Mouse (Mus musculus) adrenal gland, adult (tissue): Measurements from ENCODE around the gene Arfgap2.

Source experiments
- DNase-seq, 2 experiments: peaks; one replicate each; pipeline ENCODE4 v3.0.0; 2022 to 2023; ENCODE audit warnings: low spot score in 1 of 2; ENCODE audit not compliant: inconsistent age in 2 of 2

The Arfgap2 gene

GRCm38 (mm10) chr2:91258830-91259229 is 5.9 kb upstream of the Arfgap2 start:
- DNase-seq = peak in 1 of 2 experiments; percentile 76

DNA sequence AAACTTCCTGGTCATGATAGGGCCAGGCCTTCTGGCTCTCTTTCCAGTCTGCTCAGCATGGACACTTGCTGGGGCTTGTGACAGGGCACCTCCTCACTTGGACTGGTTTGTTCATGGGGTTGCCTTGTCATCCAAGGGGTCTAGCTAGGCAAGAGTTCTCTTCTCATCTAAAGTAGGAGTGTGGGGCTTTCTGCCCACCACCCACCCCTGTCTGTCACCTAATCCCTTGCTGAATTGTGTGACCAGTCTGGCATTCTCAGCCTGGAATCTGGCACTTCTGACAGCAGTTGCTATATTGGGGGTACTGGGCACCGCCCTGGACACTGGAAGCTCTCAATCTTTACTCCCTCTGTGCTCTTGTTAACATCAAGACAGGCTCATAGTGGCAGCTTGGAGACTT is 5.3 kb upstream of the Arfgap2 start:
- DNase-seq = no peak

DNA sequence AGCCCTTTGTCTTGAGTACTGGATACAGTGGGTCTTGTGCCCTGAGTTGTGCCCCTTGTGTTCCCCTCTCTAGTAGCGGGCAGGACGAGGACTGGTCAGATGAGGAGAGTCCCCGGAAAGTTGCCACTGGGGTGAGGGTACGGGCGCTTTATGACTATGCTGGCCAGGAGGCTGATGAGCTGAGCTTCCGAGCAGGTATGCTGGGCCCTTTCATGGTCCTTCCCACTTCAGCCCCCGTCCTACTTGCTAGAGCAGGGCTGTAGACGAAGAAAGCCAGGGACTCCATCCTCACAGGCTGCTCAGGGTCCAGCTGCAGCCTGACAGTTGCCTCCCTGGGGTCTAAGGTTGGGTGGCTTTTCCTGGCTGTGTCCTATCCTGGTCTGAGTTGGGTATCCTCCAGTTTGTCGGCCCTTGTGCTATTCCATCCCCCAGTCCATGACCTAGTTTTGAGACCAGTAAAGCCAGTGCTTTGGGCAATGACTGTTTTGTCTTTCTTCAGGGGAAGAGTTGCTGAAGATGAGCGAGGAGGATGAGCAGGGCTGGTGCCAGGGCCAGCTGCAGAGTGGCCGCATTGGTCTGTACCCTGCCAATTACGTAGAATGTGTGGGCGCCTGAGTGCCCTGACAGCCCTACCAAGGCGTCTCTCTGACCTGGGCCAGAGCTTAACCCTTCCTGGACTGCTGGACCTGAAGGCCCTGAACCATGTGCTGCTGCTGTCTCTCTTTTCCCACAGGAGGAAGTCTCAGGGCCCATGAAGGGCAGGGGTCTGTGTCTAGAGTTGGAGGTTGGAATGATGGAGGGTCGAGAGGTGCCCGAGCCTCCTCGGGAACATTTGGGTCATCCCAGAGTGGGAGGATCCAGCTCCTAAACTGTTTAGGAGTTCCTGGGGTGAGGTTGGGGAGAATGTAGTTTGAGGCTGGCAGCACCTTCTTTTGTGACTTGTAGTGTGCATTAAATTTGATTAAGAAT is 798 bp upstream of the Arfgap2 start:
- DNase-seq = peak in 1 of 2 experiments; percentile 76

GRCm38 (mm10) chr2:91268042-91268441 is 3.3 kb downstream of the Arfgap2 start:
- no peak for DNase-seq

DNA sequence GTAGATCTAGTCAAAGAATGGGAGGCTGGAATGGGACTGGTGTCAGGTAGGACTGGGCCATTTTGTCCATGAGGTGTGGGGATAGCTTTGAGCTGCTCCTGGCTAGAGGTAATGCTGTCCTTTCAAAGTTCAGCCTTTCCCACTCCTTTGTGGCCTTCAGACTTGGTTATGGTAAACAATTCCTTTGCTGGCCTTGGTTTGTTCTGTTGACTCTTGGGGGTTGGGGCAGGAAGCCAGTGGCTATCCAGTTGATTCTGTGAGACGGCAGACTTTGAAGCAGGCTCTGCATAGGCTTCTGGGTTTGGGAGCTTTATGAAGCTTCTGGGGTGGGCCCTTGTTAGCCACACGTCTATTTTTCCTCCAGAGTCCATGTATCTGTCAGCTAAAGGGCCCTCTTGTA is 3.9 kb downstream of the Arfgap2 start:
- DNase-seq = no peak

DNA sequence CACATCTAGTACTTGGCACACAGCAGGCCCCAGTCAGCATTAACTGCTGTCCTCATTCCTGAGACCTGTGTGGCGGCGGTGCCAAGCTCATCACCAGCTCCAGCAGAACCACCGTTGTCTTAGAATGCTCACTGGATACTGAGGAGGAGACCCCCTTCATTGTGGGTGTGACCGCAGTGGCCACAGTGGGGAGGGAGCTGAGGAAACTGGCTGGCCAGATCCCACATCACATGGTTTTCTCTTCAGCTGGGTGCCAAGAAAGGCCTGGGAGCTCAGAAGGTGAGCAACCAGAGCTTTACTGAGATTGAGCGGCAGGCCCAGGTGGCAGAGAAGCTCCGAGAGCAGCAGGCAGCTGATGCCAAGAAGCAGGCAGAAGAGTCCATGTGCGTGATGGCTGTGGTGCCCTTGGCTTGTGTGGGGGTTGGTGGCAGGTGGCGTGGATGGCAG is 4.9 kb downstream of the Arfgap2 start:
- DNase-seq = no peak

DNA sequence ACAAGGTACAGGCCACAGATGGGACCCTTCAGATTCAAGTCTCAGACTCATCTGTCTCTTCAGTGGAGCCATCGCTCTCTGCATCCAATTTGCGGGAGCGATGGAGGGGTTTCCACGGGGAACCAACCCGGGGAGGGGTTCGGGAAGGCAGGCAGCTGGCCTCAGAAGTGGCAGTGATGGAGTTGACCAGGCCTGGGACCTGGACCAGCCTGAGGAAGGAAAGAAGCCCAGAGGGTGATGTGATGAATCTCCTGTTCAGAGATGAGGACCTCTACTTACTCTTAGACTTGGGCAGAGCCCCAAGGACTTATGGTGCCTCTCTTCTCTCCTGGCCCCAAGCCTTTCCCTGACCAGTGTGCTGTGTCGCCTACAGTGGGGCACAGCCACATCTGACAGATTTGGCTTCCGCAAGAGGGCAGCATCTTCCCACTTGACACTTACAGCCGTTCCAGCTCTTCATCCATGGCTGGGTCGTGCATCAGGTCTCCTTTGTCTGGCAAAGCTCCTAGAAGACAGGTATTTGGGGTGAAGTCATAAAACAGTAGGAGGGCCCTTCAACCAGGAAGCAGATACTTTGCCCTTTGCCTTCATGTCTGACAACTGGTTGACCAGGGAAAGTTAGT is 14.1 kb downstream of the Arfgap2 start:
- DNase-seq = peak in 1 of 2 experiments; percentile 85

GRCm38 (mm10) chr2:91279372-91279755 is 14.6 kb downstream of the Arfgap2 start:
- no peak for DNase-seq

- no peak for DNase-seq
Measured at GRCm38 (mm10) chr2:91281366-91281765, 16.6 kb downstream of the Arfgap2 start.

GRCm38 (mm10) chr2:91283972-91284371 is 19.2 kb downstream of the Arfgap2 start:
- DNase-seq = no peak

DNA sequence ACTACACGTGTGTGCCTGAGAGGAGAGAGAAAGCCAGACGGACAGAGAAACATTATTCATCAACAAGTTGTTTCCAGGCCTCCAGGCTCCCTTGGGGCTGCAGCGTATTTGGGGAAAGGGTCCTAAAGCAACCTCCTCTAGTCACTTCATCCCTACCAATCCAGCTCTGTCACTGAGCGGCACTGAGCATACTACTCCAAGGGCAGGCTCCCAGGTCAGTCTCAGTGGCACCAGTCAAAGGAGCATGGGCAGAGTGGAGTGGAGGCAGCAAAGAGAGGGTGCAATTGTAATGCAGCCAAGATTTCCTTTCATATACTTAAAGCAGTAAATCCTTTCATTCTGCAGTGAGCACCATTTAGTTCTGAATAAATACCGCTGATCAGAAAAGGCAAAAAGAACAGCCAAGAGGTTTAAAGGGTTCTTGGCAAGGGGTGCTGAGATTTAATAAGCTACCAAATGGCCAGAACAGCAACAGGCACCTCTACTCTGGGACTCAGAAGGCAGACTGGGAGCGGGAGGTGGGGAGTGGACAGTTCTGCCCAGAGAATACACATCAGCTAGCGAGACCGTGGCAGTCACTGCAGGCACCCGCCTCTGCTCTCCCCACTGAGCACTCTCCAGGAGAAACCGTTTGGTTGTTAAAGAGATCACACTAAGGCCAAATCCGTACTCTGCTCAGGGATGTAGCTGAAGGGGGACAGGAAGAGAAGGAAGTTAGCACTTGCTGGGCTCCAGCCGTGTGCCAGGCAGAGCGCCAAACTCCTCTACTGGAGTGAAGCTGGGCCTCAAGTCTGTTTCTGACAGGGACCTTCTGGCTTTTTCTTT is 19.8 kb downstream of the Arfgap2 start:
- DNase-seq = no peak

- DNase-seq = peak; percentile 77 to 91
Measured at GRCm38 (mm10) chr2:91285885-91286505, 21.2 kb downstream of the Arfgap2 start.

DNA sequence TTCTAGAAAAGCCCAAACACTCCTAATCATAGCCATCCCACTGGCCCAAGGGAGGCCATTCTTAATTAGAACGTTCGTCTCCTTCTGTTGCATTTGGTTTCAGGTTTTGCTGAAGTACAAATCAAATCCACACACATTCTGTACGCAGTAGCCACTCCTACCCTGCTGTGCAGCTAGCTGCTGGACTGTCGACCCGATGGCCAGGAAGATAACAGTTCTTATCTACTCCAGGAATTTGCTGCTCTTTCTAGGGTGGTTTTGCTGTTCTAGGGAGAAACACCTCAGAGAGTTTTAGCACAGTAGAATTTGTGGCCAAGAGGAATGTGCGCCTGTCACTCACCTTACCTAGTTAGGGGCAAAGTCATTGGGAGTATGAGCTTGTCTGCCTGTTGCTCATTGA is 22.8 kb downstream of the Arfgap2 start:
- no peak for DNase-seq

DNA sequence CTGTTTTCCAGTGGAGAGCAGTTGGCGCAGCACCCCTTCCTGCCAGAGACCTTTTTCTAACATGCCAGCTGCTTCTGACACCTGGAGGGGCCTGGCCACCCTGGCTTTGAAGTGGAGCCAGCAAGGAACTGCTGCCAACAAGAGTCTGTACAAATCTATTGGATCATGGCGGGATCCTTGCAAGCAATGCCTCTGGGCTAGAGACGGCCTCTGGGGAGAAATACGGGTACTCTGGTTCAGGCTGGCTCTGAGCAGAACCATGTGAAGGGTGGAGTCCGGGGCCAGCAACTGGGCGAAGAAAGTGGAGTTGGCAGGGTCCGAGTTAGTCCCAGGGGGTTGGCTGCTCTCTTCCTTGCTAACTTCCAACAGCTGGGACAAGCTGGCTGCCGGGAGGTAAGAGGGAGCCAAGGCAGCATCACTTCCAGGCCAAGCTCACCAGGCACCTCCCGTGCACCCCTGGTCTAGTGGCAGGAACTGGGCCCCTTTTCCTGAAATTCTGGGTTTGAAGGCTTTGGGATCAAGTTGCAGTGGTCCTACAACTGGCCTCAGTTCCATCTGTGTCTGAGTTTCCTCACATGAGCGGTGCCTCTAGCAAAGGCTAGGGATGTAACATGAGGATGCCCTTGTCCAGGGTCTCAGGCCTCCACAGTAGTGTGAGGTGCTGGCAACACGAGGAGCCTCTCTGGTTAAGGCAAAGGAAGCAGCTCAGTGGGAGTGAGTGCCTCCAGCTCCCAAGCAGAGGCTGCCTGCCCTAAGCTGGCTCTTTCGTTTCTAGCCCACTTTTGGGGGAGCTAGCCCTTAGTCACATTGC is 26.6 kb downstream of the Arfgap2 start:
- peak; percentile 52 to 82 for DNase-seq

- no peak for DNase-seq
Measured at GRCm38 (mm10) chr2:91294226-91294625, 29.5 kb downstream of the Arfgap2 start.

DNA sequence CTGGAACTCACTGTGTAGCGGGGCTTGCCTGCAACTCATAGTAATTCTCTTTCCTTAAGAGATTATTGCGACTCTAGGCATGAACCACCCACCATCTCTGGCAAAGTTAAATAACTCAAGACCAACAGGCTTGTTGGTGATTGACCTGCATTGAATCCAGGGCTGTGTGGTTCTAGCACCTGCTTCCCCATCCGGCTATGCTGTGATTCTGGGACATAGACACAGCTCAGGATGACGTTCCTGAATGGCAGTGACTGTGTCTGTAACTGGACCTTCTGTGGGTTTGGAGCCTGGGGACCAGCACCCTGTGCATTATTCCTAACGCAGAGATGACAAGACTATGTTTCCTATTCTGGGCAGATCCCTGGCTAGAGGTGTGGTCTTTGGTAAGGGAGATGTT is 31.1 kb downstream of the Arfgap2 start:
- DNase-seq = no peak

DNA sequence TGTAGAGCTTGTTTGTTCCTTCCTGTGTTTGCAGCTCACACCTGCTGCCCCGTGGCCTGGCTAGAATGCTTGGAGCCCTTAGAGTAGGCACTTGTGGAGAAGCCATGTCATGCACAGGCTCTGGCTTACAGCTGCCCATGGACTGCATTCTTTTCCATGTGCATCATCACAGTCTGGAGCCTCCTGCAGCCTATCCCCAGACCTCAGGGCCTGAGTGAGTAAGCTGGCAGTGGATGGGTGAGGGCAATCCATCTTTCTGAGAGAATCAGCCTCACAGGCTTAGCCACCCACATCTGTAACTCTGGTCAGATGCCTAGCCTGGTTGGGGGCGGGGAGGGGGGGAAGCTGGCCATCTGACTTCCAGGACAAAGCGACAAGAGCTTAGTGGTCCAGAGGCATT is 34.4 kb downstream of the Arfgap2 start:
- peak; percentile 76 to 83 for DNase-seq

- DNase-seq = no peak
Measured at GRCm38 (mm10) chr2:91300784-91301183, 36.0 kb downstream of the Arfgap2 start.

DNA sequence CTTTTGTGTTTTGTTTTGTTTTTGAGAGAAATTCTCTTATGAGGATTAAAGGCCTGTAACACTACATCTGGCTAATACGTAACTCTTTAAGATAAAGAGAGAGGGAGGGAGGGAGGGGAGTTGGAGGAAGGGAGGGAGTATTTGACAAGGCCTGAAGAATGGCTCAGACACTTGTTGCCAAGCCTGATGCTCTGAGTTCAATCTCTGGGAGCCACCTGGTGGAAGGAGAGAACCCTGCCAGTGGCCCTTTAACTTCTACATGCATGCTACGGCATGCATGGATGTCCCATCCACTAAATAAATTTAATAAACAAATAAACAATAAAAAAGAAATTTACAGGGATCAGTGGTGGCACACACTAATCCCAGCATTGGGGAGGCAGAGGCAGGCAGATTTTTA is 37.1 kb downstream of the Arfgap2 start:
- DNase-seq = no peak

DNA sequence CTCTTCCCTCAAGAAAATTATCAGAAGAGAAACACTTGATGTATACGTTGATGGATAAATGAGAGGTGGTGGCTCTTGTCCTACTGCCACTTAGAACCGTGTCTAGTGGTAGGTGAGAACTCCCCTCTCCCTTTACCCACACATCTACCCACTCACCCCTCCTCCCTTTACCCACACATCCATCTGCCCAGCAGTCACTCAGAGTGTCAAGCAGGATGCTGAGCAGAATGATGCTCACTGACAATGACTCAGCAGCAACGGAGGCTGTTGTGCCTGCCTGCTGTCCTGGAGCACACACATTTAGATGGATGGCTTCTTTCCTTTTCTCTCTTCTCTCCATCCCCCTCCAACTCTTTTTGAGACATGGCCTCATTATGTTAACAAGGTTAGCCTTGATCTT is 38.1 kb downstream of the Arfgap2 start:
- no peak for DNase-seq
